Mouse (Mus musculus) retina, adult 2 months (tissue): ENCODE data around the gene Rgs9.
"Not testable (repeated sequence)": the region's sequence is repeated elsewhere in the genome, so short reads cannot be mapped to it uniquely, and the experiment has no call there.

Experiments
- DNase-seq: peaks from one replicate; pipeline ENCODE4 v3.0.0-alpha.2; 2012; ENCODE audit warnings: low read depth, low spot score

Gene Rgs9

DNA sequence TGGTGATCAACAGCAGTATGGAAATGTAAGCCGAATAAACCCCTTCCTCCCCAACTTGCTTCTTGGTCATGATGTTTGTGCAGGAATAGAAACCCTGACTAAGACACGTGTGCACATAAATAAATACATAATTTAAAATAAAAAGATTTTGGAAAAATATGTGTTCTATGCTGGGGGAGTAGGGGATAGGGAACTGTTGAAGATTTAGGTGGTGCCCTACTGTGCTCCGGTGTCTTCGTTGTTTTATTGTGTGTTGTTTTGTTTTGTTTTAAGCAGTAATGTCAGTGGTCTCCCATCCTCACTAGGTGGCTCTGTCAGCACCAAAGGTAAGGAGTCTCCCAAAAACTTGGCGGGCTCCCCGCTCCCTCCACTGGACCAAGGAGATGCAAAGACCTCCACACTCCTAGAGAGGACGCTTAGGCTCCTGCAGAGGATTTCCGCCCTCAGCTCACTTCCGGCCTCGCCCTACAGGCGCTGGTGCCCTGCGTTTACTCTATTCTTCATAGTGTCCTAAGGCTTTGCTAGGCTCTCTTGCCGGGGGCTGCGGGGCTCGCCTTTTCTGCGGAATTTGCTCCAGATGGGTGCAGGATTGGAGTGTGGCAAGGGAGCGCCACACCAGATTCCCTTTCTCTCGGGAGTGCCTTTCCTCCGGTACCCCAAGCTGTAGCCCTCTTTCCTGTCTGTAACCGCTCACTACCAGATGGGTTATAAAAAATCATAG, 14.1 kb upstream of the Rgs9 start:
- DNase-seq, result no peak

DNA sequence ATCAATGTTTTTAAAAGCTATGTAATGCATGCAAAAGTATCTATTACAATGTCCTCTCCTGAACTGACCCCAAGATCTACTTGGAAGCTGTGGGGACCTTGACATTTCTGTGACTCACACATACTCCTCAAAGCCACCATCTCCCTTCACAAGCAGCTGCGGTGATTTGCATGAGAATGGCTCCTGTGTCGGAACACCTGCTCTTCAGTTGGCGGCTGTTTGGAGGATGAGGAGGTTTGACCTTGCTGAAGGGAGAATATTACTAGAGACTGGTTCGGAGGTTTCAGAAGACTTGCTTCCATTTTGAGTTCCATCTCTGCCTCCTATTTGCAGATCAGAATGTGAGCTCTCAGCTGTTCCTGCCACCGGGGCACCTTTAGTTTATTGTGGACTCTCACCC, 7.8 kb upstream of the Rgs9 start:
- DNase-seq, result no peak

DNA sequence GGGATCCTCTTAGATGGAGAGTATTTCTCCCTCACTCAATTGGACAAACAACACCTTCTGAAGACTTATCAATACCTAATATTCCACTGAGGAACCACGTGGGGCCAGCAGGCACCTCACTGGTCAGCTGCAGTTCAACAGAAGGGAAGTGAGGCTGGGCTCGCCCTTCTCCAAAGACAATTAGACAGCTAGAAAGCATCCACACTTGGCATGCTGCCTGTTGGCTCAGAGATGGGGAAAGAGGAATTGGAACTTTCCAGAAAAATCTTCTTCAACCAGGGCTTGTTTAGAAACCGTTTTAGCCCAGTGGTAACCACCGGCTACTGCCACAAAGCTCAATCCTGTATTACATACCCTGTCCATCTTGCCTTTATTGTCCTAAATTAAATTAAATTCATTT, 4.4 kb upstream of the Rgs9 start:
- no peak for DNase-seq

DNA sequence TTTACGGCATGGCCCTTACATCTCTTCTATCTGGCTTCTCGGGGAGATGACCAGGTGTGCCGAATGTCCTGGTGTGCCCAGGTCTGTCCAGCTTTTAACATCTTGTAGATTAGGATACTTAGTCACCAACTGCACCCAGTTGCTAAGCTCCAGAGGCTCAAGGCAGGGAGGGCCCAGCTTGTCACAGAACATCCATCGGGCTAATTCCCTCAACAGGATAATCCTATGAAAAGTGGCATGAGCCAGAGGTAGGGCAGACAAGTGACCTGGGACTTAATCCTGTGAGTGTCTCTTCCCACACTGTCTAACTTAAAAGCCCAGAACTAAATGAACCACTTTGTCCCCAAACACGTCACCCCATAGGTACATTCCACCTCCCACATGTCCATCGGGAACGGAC, 898 bp downstream of the Rgs9 start:
- DNase-seq, result peak; percentile 90

DNA sequence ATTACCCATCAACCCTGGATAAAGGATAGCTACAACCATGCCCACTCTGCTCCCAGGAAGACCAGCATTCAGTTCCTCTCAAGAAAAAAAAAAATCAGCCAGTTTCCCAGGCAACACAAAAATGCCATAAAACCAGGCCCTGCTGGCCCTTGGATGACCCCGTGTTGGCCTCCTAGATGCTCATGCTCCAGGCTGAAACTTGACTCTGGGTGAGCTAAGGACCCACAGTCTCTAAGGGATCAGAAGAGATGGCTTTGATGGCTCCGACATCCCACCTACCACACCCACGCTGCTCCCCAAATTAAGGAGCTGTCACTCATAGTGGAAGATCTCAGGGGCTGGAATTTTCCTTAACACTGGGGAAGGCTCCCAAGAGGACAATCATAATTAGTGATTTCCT, 5.9 kb downstream of the Rgs9 start:
- no peak for DNase-seq

DNA sequence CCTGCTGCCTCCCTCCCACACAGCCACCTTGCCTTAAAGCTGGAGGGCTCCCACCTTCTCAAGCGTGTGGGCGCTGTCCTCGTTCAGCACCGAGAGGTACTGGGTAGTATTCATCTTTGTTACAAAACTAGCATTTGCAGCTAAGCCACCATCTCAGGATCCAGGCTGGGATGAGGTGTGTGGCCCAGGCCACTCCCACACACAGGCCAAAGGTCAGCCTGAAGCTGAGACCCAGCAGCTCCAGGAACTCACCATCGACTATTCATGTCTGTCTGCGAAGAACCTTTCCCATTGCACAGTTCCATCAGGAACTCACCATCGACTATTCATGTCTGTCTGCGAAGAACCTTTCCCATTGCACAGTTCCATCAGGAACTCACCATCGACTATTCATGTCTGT, 8.6 kb downstream of the Rgs9 start:
- not testable (repeated sequence) for DNase-seq

DNA sequence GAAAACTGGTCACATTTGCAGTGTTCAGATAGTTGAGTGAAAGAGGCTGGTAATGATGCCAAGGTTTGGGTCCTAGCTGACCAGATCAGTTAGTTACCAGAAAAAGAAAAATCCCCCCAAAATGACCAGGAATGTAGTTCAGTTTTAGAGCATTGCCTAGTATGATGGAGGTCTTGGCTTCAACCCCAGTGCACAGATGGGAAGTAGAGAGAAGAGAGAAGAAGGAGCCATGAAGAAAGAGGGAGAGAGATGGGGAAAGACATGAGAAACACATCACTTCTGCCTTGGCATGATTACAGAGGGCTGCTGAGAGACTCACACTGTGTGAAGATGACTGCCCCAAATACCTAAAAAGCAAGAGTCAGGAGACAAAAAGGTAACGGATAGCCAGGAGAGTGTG, 13.1 kb downstream of the Rgs9 start:
- no peak for DNase-seq

DNA sequence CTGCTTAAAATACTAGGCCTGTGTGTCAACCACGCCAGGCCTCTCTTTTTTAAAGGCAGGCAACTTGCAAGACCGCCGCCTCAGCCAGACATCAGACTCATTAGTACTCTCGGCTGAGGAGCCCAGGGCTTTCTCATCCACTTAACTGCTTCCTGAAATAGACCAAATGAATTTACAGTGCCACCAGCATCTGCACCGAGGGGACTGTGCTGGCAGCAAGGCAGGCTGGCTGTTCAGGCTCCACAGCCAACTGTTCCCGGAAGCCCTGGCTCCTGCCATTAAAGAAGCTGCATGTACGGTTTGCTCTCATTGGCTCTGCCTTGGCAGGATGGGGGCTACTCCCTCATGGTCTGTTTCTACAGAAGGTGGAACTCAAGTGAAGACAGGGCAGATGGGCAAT, 19.7 kb downstream of the Rgs9 start:
- DNase-seq, result no peak

DNA sequence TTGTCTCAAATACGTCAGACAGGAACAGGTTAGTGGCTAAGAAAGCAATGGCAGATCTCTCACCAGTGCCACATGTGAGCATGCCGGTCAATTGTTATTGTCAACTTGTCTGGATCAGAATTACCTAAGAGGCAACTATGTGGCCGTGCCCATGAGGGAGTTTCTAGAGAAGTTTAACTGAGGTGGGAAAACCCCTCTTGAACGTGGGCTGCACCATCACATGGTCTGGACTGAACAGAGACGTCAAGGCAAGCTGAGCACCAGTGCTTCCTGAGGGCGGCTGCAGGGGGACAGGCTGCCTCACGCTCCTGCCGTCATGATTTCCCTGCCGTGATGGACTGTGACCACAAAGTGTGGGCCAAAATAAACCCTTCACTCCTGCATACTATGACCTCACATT, 26.5 kb downstream of the Rgs9 start:
- DNase-seq, result no peak

DNA sequence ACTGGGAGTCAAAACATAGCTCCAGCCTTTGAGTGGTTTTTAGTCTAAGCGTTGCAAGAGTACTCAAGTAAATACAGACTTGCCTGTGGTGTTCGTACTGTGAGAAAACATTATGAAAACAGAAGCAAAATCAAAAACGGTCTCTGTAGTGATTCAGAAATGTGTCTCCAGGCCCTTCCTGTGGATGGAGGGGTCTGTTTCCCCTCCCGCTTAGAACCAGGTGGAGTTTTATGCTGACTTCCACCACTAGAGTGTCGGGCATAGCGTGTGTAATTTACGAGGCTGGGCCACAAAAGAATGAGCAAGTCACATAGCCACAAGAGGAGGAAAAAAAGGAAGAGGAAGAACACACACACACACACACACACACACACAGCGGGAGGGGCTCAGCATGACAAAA, 27.6 kb downstream of the Rgs9 start:
- DNase-seq, result no peak

DNA sequence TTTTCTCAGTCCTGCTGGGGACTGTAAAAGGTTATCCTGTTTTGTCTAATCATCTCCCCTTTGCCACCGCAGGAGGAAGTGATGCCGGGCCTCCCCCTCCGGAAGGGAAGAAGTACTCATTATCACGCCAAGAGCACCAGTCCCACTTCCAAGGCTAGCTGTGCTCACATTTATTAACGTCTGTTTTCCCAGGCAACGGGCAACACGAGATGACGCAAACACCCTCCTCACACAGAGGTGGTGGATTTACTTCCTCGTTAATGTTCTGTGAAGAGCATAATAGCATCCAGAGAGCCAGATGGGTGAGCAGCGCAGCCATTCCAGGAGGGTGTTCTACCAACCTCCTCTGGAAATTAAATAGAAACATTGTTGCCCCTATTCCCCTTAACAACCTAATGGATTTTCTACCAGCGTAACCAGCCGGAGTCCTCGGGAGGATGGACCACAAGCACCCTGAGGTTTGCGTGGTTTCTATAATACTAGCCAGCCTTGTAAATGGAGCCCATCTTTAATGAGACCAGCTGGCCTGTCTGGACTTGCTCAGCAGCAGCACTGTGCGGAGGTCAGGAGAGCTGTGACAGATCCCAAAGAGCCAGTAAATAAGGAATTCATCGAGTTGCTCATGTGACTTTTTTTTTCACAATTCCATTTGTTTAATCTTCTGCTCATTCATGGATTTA, 28.1 kb downstream of the Rgs9 start:
- no peak for DNase-seq

DNA sequence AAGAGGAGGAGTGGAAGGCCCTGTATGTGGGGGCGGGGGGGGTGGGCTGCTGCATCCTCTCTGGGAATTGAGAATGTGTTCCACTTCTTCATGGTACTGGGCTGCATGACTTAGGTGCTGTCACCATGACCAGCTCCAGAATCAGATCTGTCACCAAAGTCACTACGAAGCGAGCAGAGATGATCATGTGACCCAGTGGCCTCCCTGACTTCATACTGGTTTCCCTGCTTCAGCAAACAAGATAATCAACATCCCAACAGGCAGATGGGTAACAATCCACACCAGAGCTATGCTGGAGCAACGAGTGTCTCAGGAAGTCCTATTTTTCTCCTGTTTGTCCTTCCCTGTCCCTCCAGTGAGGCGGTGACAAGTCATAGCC, 28.7 kb downstream of the Rgs9 start:
- DNase-seq, result no peak

DNA sequence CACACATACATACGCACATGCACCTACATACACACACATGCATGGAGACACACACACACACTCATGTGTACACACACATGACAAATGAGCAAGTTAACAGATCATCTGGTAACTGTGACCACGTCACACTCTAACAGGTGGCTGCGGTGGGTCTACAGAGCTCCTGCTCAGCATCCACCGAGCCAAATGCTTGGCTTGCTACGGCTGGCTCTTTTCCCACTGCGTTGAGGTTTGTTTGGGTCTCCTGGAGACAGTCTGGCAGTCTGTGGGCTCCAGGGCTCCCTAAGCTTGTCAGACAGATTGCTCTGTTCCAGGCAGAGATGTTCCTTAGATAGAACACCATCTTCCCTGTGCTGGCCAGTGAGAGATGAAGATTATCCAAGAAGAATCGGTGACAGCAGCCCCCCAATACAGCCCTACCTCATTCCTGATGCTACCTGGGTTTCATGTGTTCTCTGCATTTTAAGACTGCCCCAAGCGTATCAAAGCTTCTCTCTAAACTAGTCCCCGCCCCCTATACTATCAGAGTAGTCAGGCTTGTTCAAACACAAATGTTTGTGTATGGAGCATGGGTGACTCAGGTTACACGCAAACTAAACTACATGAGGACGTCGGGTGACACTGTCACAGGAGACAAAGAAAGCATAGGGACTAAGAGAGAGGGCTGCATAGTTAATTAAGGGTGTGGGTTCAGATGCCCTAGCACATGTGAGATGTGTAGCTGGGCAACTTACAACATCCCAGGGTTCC, 31.6 kb downstream of the Rgs9 start:
- DNase-seq, result no peak

DNA sequence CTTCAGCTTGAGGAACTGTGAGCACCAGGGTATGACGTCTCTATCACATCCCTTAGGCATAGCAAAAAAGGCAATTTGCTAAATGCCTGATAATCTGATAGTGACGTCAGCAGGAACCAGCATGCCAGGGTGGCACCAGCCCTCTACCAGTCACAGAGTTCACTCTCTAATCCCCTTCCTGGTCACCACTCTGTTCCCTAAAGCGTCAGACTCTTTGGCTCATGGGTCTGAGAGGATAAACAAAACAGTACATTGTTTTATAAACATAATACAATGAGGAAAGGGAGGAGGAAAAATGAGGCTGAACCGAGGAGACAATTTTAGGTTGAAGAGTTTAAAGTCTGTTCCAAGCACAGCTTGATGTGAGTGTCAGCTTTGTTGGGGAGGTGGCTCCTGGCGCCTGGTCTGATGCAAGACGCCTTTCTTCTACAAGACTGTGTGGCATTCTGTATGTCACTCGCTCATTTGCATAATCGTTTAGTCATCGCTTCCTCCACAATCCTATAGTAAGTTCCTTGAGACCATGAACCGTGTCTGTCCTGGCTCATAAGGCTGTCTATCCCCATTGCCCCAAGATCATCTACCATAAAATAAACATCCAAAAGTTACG, 33.7 kb downstream of the Rgs9 start:
- no peak for DNase-seq

DNA sequence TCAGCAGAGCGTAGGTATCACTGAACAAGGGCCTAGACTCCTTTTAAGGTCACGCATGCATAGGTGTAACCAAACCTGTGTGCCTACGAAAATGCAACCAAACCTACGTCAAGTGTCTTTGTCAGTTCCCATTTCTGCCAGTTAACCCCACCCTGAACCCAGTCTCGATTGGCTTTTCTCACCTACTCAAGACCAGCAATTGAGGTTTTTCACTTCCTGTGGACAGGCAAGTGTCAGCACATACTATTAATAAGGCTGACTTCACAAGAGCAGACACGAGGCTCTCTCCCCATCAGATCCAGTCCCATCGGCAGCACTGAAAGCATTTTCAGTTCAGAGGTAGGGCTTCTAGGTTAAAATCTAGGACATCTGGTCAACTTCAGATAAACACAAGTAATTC, 37.4 kb downstream of the Rgs9 start:
- no peak for DNase-seq

DNA sequence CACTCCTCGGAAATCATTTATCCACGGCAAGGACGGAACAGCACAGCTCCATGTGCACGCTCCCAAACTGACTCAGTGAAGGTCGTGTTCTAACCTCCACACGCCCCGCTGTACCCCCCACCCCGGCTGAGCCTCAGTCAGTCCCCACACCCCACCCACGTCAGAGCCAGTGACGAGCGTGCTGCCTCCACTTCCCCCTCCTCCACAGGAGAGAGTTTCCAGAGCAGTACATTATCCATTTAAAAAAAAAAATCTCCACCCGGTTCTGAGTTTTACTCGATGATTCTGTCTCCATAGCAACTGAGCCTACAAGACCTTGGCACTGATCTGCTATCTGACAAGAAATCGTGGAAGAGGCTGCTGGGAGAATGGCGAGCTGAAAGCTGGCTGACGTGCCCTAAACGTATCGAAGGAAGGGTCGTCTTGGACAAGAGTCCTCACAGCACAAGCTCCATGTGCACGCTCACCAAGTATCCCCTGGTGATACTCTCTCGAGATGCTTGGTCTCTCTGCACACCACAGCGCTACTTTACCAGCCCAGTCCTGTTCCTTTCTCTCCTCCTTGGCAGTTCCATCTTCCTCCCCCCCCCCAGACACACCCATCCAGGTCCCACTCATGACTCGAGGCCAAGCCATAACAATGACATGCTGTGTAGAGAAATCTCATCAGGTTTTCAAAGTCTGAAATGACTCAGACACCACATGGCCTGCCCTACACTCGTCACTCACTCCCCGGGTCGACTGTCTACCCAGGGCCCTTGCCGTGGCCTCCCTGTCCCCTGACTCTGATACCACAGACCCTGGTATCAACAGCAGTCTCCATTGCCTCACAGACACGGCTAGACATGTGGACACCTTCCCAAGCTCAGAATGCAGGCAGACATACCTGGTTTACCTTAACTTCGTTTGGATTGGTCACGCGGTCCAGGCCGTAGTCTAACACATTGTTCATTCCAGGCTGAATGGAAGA, 38.7 kb downstream of the Rgs9 start:
- DNase-seq, result no peak

DNA sequence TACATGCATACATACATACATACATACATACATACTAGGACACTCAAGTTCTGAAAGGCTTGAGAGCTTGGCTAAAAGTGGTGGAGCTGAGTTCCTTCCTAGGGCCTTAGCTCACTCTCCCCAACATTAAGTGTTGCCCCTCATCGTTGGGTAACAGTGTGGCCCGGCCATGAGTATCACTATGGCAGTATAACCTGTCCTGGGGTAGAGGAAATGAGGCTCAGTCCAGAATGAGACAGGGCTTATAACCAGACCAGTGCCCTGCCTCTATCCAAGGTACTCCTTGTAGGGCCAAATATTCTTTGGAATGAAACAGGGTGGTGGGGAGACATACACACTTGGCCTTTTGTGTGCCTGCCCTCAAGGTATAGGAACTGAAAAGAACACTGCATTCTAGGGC, 40.1 kb downstream of the Rgs9 start:
- DNase-seq, result no peak

DNA sequence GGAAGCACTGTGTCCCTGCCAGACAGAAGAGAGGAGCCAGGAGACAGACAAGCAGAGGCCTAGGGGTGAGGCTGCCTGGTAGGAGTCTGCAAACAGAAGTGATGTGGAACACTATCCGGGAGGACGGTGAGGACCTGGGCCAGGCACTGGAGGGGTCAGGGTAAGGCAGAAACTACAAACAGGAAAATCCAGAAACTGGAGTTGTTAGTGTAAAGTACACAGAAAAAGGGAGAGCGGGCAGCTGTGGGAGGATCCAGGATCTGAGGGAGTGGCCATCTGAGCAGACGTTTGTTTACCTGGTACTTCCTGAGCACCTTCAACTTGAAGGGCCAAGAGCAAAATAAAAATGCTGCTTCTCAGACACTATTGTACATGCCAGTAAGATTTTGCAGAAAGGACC, 42.9 kb downstream of the Rgs9 start:
- no peak for DNase-seq

DNA sequence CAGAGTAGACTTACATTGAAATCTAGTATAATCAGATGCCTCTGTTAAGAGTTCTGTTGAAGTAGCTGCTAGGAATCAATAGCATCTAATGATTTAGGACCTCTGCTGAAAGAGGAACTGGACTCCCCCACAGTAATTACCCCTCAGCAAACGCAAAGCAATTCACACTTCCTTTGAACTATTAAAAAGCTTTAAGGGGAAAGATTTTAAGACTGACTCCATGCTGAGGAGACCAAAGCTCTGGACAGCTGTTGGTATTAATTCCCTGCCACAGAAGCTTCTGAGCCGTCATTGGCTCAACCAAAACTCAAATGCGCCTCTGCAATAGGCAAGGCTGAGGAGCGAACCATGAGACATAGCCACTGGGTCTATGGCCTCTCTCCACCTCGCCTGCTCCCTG, 45.4 kb downstream of the Rgs9 start:
- no peak for DNase-seq

DNA sequence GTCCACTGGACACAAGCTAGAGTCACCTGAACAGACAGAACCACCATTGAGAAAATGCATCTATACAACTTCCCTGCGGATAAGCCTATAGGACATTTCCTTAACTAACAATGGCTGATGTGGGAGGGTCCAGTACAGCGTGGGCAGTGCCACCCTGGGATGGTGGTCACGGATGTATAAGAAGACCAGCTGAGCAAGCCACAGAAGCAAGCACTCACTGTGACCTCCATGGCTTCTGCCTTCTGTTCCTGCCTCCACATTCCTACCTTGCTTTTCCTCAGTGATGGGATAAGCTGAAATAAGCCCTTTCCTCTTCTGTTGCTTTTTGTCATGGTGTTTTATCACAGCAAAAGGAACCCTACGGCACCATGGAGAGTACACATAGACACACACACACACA, 47.4 kb downstream of the Rgs9 start:
- no peak for DNase-seq

DNA sequence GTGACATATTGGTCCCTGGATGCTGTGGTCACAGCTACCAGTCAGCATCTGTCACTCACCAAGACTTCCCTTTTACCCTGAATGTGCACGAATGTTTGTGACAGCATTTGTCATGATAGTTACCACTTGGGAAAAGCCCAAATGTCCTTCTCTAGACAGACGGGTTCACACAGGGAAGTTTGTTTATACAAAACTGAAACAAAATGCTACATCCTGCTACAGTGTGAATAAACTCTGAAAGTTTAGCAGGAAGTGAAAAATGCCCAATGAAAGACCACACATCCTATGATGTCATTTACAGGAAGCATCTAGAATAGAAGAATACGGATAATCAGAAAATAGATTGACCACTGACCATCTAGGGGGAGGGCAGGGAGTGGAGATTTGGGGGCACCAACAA, 51.0 kb downstream of the Rgs9 start:
- DNase-seq, result no peak
